Mouse (Mus musculus): Measurements from ENCODE around the gene Tcte1.

Gene Tcte1

DNA sequence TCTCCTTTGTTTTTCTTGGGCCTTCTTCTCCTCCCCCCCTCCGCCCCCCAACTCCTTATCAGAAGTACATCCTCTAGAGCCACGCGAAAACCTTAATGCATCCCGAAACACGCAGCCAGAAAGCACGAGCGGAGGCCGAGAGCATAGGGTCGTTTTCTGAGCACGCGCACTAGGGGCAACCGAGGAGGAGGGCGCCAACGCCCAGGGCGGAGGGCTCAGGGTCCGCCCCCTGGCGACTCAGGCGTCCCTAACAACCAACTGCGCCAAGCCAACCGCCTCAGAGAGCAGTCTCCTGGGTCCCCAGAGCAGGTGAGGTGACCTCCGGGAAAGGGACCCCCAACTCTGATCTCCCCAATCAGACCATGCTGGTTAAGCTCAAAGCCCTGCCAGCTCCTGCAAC lies at the start of gene Tcte1:
Gene Tcte1, plus strand, starts transcription at position 172 of the 400 bp plus-strand sequence.
- peak in 1 of 2 experiments; percentile 55 for DNase-seq (ENCODE audit: low spot score in 2 of 2)

DNA sequence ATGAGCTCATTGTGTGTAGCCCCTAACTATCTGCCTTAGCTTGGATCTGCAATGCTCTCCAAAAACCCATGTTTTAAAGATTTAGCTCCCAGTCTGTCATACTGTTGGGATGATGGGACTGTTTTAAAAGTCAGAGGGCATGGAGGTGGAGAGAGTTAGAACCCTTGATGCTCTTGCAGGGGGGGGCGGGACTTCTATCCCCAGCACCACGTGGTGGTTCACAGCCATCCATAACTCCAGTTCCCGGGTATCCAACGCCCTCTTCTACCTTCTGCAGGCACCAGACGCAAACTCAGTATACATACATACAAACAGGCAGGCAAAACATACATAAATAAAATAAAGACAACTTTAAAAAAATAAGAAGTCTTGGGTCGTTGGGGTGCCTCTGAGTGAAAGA lies 49.6 kb upstream of the Tcte1 start:
- no peak for DNase-seq (ENCODE audit: low spot score in 2 of 2)

DNA sequence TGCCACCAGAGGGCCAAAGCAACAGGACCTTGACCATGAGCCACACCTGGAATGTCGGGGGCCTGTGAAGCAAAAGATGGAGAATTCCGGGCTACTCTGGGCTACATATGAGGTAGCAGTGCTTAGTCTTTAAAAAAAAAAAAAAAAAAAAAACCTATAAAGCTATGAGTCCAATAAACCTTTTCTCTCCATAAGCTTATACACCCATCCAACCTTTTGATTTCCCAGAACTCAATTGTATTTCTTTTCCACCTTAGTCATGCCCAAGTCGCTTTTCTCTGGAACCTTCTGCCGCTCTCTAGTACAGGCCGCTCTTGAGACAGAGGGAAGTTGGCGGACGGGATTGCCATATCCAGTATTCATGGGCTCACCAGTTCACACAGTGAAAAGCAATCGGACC lies 49.1 kb upstream of the Tcte1 start:
- DNase-seq (ENCODE audit: low spot score in 2 of 2) = no peak

GRCm38 (mm10) chr17:45474669-45475465 lies 48.4 kb upstream of the Tcte1 start, which contains the start of gene Spats1:
Gene Spats1, minus strand, starts transcription at chr17:45475415.
- DNase-seq (ENCODE audit: low spot score in 2 of 2) = peak; percentile 51 to 76

DNA sequence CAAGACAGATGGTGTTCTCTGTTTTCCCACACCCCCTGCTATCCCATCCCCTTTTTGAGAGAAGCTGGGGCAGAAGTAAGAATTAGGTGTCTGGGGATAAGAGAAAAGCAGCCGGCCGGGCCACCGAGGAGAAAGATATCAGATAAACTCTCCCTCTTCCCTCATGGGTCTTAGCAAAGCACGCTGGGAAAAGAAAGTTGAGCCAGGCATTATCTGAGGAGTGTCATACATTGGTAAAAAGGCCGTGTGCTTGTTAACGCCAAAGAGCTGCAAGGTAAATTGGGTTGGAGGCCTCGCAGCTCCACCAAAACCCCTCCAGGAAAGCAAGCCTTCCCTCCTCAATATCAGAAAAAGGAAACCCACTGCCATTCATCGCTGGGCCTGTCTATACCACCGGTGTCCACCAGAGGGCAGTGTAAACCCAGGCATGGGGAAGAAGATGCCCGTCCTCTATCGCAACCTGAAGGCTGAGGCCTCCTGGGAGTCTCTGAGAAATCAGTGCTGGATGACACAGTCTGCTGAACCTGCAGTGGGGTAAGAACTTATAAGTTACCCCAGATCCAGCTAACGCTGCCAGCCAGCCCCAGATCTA lies 44.9 kb upstream of the Tcte1 start:
- peak; percentile 88 to 94 for DNase-seq (ENCODE audit: low spot score in 2 of 2)

DNA sequence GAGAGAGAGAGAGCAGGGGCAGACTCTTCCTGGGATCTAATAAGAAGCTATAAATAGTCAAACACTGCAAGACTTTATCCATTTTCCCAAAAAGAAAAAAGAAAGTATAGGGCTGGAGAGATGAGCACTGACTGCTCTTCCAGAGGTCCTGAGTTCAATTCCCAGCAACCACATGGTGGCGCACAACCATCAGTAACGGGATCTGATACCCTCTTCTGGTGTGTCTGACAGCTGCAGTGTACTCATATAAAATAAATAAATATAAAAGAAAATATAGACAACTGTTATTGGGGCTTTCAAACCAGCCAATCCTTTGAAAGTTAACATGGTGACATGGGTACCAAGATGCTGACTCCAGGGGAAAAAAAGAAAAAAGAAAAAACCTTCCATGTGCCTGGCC lies 42.8 kb upstream of the Tcte1 start:
- DNase-seq (ENCODE audit: low spot score in 2 of 2) = no peak

- no peak for DNase-seq (ENCODE audit: low spot score in 2 of 2)
These were observed 37.7 kb upstream of the Tcte1 start for GRCm38 (mm10) chr17:45485581-45485980.

GRCm38 (mm10) chr17:45487216-45487615 lies 36.0 kb upstream of the Tcte1 start:
- no peak for DNase-seq (ENCODE audit: low spot score in 2 of 2)

DNA sequence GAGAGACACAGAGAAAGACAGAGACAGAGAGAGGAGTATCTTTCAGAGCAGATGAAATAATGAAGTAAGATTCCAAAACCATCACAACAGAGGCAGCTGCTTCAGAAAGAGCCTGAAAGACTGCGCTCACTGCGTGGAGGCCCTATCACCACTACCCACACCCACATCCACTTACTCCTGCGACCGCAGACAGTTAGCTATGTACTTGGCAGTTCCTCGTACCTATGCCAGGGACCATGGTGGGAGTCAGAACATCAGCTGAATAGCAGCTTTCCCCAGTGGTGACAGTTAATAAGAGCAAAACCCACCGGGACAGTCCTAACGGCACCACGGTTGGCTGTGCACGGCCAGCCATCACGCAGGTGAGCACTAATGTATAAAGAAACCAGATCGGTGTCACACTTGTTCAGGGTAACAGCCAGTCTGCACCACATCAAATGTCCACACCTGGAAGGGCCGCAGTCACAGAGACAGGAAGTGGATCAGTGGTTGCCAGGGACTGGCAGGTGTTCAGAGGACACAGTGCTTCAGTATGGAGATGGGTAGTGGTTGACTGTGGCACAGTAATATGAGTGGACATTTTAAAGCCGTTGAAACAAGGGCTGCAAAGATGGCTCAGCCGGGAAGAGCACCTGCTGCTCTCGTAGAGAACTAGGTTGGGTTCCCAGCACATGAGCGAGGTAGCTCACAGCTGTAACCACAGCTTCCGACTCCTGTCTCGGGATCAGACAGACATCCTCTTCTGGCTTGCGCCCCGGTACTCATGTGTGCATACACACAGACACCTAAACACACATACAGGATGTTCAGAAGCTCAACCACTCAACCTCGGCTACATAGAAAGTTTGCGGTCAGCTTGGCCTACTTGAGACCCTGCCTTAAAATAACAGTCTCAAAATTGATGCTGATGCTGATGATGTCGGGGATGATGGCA lies 34.6 kb upstream of the Tcte1 start:
- no peak for DNase-seq (ENCODE audit: low spot score in 2 of 2)

- no peak for DNase-seq (ENCODE audit: low spot score in 2 of 2)
These were observed 33.5 kb upstream of the Tcte1 start for GRCm38 (mm10) chr17:45489736-45490135.

DNA sequence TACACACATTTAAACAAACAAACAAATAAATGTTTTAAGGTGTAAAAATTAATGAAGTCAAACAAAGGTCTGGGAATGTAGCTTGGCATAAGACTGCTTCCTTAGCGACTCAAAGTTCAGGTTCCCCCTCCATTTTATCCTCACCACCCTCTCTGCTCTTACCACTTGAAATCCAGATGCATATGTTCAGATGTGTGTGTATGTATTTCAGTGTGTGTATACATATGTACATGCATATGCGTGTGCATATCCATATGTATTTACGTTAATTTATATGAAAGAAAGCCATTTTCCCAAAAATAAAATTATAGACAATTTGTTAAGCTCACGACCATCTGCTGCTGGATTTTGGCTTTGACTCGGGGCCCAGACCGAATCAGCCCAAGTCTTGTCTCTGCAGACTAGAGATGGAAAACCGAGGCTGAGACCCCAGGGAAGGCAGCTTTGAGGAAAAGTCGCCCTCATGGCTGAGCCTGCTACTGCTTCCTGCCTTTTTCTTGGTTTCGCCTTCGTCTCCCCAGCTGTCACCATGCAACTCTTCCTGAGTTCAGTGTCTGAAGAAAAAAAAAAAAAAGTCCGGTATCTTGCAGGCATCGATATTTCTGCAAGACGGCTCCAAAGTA lies 32.6 kb upstream of the Tcte1 start:
- DNase-seq (ENCODE audit: low spot score in 2 of 2) = no peak

DNA sequence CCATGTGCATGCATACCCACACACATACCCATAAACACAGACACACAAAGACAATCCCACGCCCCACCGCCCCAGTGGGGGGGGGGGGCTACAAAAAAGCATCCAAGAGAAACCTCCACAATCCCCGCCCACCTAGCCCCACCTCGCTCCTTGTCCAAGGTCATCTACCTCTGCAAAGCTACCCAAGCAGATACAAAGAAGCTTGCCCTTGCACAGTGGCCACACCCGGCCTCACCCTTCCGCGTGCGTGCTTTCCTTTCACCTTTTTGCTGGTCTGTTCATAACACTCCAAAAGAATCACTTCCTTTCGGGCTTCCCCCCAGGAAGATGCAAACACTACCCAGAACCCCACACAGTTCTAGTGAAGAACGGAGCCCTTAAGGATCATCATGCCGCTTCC lies 27.8 kb upstream of the Tcte1 start:
- no peak for DNase-seq (ENCODE audit: low spot score in 2 of 2)

GRCm38 (mm10) chr17:45498397-45498796 lies 24.8 kb upstream of the Tcte1 start:
- DNase-seq (ENCODE audit: low spot score in 2 of 2) = no peak

DNA sequence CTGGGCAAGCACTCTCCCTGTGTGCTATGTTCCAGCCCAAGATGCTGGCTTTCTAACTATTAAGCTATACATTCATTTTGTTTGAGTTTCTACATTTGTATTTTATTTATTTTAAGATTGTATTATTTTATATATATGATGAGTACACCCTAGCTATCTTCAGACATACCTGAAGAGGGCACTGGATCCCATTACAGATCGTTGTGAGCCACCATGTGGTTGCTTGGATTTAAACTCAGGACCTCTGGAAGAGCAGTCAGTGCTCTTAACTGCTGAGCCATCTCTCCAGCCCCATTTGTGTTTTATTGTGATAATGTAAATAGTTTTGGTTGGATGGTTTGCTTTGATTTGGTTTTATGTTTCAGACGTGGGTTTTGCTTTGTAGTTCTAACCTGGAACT lies 23.7 kb upstream of the Tcte1 start:
- DNase-seq (ENCODE audit: low spot score in 2 of 2) = no peak

DNA sequence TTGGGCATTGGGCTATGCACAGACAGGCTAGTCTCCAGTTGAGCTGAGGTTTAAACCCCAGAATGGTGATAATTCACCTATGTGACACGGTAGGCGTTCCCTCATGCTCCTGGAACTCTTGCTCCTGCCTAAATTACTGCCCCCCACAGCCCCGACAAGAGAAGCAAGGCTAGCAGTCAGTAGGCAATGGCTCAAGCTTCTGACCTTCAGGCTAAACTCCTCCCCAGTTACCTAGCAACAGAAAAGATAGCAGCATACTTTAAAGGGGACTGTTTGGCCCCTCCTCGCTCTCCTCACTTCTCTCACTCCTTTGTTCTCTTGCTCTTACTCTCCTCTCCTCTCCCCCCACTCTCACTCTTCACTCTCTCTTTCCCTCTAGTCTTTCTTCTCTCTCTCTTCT lies 22.3 kb upstream of the Tcte1 start:
- DNase-seq (ENCODE audit: low spot score in 2 of 2) = no peak

DNA sequence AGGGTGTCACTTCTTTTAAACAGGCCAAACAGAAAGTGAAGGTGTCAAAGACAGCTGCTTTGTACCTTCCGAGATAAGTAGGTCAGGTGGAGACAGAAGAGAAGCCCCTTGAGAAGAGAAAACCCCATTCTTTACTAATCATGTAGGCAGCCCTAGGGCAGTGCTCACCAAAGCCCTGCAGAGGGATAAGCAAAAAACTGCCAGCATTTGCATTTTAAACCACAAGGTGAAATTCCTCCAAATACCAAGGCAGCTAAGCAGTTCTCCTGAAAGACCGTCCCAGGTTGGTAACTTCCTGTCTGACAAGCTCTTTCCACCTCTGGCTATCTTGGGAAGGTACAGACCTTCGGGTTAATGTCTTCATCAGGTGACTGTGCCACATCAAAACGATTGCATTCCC lies 20.9 kb upstream of the Tcte1 start:
- no peak for DNase-seq (ENCODE audit: low spot score in 2 of 2)

DNA sequence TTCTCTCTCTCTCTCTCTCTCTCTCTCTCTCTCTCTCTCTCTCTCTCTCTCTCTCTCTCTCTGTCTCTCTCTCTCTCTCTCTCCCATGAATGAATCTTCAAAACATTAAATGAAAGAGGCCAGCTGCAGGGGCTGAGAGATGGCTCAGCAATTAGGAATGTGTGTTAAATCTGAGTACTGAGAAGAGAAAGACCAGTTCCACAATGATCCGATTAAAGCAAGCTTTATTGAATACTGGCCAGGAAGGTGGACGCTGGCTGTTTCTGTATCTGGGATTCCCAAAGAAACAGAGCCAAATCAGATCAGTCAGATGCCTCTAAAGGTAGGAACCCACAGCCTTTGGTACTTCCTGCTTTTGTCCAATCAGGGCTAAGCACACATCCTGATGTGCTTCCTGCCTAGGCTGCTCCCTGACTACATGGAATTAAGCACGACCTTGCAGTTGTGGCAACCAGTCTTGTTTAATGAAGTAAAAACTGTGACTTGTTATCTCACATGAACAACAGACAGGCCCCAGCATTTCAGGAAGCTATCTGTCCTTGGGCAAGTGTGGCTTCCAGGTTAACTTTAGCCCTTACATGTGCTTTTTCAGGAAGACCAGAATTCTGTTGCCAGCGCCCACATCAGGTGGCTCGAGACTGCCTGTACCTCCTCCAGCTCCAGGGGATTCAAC lies 19.8 kb upstream of the Tcte1 start:
- no peak for DNase-seq (ENCODE audit: low spot score in 2 of 2)

DNA sequence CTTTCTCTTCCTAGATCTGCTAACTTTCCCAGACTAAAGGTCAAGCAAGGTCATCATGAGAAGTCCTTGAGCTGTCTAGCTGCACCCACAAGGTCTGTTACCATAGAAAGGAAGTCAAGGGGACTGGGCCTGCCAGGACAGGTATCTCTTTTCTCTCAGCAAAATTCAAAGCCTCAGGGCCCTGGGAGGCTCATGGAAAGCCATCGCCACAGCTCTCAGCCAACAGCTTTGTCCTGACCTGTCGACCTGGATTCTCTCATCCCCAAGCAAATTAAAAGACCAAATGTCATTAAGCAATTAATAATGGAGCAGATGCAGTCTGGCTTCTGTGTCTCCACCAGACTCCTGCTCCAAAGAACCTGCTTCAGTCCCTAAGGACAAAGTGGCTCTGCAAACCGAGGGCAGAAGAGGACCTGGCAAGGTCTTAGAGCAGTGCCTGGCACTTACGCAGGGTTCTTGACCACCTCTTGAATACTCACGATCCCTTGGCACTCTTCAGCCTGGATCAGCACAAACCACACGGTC lies 17.2 kb upstream of the Tcte1 start:
- no peak for DNase-seq (ENCODE audit: low spot score in 2 of 2)

DNA sequence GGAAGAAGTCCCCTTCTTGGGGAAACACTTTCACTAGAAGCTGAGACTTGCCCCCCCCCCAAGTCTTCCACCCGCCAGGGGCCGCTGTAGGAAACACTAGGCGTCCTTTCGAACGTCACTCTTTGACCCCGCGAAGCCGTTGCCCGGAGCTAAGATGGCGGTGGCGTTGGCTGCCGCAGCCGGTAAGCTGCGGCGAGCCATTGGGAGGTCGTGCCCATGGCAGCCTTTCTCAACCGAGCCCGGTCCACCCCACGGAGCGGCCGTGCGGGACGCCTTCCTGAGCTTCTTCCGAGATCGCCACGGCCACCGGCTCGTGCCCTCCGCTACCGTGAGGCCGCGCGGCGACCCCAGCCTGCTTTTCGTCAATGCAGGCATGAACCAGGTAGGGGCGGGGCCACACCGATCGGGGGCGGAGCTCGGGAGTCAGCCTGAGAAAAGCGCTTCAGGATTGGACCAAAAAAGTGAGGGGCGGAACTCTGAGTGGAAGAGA lies 16.5 kb upstream of the Tcte1 start, which contains the start of gene Aars2:
Gene Aars2, plus strand, starts transcription at position 142 of the 490 bp plus-strand sequence.
- peak; percentile 93 to 94 for DNase-seq (ENCODE audit: low spot score in 2 of 2)

DNA sequence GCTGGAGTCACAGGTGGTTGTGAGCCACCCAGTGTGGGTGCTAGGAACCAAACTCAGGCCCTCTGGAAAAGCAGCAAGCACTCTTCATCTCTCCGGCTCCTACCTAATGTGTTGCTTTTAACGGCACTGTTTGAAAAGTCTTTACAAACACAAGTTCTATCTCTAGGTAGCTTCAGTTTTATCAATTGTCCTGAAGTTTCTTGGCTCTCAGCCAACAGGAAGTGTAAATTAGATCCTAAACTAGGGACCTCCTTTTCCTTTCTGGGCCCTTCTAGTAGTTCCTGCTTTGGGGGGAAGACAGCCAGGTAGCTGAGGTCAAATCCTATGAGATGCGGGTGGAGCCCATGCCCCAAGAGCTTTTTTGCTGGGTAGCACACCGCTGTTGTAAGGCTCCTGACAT lies 12.4 kb upstream of the Tcte1 start:
- no peak for DNase-seq (ENCODE audit: low spot score in 2 of 2)

DNA sequence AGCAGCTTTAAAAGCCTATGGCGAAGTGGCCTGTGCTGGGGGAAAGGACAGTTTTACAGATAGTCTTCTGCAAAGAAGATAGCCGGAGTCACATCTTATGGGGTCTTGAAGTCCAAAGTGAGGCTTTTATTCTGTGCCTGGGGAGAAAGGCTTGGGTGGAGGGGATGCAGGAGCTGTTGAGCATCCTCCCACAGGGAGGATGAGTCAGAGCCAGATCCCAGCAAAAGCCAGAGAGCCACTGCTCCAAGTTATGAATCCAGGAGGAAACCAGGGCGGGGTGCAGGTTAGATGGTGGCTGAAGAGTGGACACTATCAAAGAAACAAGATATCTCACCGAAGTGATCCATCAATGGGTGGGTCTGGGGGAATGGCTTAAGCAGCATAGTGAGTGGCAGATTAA lies 11.5 kb upstream of the Tcte1 start:
- DNase-seq (ENCODE audit: low spot score in 2 of 2) = no peak

All from cerebellum, postnatal 4 days (tissue).